Mouse (Mus musculus): ENCODE measurements around the gene Alox12.

Alox12 gene

DNA sequence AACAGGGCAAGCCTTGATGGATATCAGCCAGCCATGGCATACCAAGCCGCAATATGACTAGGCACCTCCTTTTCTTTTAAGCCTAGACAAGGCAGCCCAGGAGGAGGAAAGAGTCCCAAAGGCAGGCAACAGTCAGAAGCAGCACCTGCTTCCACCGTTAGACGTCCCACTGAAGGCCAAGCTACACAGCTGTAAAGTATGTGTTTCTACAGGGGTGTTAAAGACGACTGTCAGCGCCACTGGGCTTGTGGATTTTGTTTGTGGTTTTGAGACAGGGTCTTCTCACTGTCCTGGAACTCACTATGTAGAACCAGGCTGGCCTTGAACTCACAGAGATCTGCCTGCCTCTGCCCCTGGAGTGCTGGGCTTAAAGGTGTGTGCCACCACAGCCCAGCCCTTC is 30.5 kb upstream of the Alox12 start:
- Histone ChIP-seq H3K27me3 (ENCODE audit: insufficient read depth, low read length) (no peaks in the 10 kb centered on the region), H3K9me3 (ENCODE audit: low read length) (no peaks in the 10 kb centered on the region), H3K36me3 (ENCODE audit: insufficient read depth, low read length) (no peaks in the 10 kb centered on the region), H3K4me3 (replicated peaks; ENCODE audit: low read length) (no peak overlapping the region), H3K4me1 (replicated peaks; ENCODE audit: low read depth, low read length) (peaks cover 17% of the 10 kb centered on the region)
- no peak for TF ChIP-seq CTCF (conservative IDR thresholded peaks at IDR 0.05; ENCODE audit: low read length)

DNA sequence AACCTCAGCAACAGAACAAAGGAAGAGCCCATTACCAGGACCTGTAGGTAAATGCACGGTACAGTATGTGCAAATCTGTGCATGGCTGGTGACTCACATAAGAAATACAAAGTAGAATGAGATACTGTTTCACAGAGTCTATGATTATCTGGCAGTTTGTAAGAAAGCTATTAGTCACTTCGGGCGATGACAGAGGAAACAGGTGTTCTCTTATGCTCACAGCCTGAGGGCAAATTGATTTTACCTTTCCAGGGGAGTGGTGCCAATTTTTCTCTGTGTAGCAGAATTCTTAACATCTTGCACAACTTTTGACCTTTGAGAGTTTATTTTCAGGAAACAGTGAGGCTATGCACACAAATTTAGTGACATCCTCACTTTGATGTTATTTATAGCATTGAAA is 29.6 kb upstream of the Alox12 start:
- H3K4me1 ChIP-seq (replicated peaks; ENCODE audit: low read depth, low read length), result peaks cover 10% of the 10 kb centered on the region
- H3K27me3 ChIP-seq (ENCODE audit: insufficient read depth, low read length), result no peaks in the 10 kb centered on the region
- no peaks in the 10 kb centered on the region for H3K9me3 ChIP-seq (ENCODE audit: low read length)
- H3K36me3 ChIP-seq (ENCODE audit: insufficient read depth, low read length), result no peaks in the 10 kb centered on the region
- TF ChIP-seq CTCF (conservative IDR thresholded peaks at IDR 0.05; ENCODE audit: low read length) (no peak), NANOG (IDR thresholded peaks at IDR 0.05; ENCODE audit: borderline replicate concordance, low read length) (no peak), POU5F1 (IDR thresholded peaks at IDR 0.05; ENCODE audit: borderline replicate concordance, low read length) (no peak)
- no peak overlapping the region for H3K4me3 ChIP-seq (replicated peaks; ENCODE audit: low read length)

DNA sequence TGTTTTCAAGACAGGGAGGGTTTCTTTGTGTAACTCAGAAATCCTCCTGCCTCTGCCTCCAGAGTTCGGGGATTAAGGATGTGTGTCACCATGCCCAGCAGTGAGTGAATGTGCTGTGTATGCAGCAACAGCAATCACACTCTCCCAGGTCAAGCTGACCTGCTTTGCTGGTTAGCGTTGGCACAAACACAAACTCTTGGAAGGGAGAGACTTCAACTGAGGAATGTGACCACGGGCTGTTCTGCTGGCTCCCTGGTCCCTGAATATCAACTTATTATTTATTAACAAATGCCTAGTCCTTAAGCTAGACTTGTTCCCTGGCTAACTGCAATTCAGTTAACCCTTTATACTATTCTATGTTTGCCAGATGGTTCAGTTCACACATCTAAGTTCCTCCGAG is 28.5 kb upstream of the Alox12 start:
- H3K27me3 ChIP-seq (ENCODE audit: insufficient read depth, low read length), result no peaks in the 10 kb centered on the region
- 0 out of 2 replicates have a peak, but pooled peaks cover 4% of the 10 kb centered on the region for H3K4me1 ChIP-seq (replicated peaks; ENCODE audit: low read depth, low read length)

DNA sequence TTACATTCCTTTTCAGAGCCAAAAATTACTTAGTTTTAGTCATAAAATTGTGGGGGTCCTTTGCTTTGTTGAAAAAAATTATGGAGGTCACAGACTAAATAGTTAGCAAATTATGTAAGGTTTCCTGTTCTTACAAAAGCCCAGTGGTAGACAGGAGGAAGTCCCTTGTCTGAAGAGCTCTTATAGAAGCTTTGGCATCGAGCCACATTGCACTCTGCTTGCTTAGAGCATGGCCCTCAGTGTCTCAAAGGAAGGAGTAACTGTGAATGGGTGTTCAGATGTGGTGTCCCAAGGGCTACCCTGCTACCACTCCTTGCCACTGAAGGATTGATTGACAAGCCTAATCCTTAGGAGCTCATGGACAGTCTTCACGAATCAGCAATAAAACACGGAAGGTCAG is 25.3 kb upstream of the Alox12 start:
- no peak overlapping the region for H3K4me3 ChIP-seq (replicated peaks; ENCODE audit: low read length)
- 0 out of 2 replicates have a peak, but pooled peaks cover 4% of the 10 kb centered on the region for H3K4me1 ChIP-seq (replicated peaks; ENCODE audit: low read depth, low read length)
- no peaks in the 10 kb centered on the region for H3K27me3 ChIP-seq (ENCODE audit: insufficient read depth, low read length)
- no peaks in the 10 kb centered on the region for H3K36me3 ChIP-seq (ENCODE audit: insufficient read depth, low read length)
- no peaks in the 10 kb centered on the region for H3K9me3 ChIP-seq (ENCODE audit: low read length)
- no peak for TF ChIP-seq NANOG (IDR thresholded peaks at IDR 0.05; ENCODE audit: borderline replicate concordance, low read length)
- no peak for TF ChIP-seq POU5F1 (IDR thresholded peaks at IDR 0.05; ENCODE audit: borderline replicate concordance, low read length)
- TF ChIP-seq CTCF (conservative IDR thresholded peaks at IDR 0.05; ENCODE audit: low read length), result no peak

More for the DNA sequence above, 28.5 kb upstream of the Alox12 start:
- Histone ChIP-seq H3K4me3 (replicated peaks; ENCODE audit: low read length) (no peak overlapping the region), H3K36me3 (ENCODE audit: insufficient read depth, low read length) (no peaks in the 10 kb centered on the region), H3K9me3 (ENCODE audit: low read length) (no peaks in the 10 kb centered on the region)
- TF ChIP-seq NANOG (IDR thresholded peaks at IDR 0.05; ENCODE audit: borderline replicate concordance, low read length) (no peak), POU5F1 (IDR thresholded peaks at IDR 0.05; ENCODE audit: borderline replicate concordance, low read length) (no peak), CTCF (conservative IDR thresholded peaks at IDR 0.05; ENCODE audit: low read length) (no peak)

DNA sequence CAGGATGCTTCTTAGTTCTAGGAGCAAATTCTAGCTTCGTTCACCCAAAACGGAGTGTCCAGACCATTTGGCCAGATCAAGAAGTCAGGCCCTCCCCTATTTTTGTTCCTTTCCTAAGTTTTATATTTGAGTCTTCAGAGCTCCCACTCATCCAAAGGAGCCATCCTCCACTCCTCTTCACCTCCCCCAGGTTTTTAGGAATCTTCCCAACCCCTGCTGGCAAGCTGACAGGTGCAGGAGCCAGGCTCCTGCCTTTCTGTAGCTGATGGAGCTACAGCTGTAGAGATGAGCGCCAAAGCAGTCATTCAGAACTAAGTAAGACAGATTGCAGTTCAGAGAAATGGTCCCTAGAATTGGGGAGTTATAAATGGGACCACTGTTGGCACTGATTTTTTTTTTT is 23.8 kb upstream of the Alox12 start:
- no peaks in the 10 kb centered on the region for H3K36me3 ChIP-seq (ENCODE audit: insufficient read depth, low read length)
- peaks cover 4% of the 10 kb centered on the region for H3K4me1 ChIP-seq (replicated peaks; ENCODE audit: low read depth, low read length)
- TF ChIP-seq POU5F1 (IDR thresholded peaks at IDR 0.05; ENCODE audit: borderline replicate concordance, low read length), result no peak
- no peak for TF ChIP-seq CTCF (conservative IDR thresholded peaks at IDR 0.05; ENCODE audit: low read length)
- TF ChIP-seq NANOG (IDR thresholded peaks at IDR 0.05; ENCODE audit: borderline replicate concordance, low read length), result no peak
- no peak overlapping the region for H3K4me3 ChIP-seq (replicated peaks; ENCODE audit: low read length)
- no peaks in the 10 kb centered on the region for H3K27me3 ChIP-seq (ENCODE audit: insufficient read depth, low read length)
- H3K9me3 ChIP-seq (ENCODE audit: low read length), result no peaks in the 10 kb centered on the region

DNA sequence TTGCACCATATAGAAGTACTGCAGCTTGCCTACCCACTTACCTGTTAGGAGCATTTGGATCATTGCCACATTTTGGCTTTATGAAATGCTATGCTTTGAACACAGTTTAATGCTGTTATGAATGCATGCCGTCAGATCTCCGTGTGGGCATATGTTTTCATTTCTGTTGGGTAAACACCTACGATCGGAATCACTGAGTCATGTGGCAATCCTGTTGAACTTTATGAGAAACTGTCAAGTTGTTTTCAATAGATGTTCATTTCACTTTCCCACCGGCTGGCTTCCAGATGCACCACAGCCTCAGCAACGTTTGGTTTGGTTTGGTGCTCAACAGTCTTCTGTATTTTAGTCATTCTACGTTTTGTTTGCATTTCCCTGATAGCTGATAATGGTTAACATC is 16.5 kb upstream of the Alox12 start:
- Histone ChIP-seq H3K9me3 (ENCODE audit: low read length) (no peaks in the 10 kb centered on the region), H3K4me3 (replicated peaks; ENCODE audit: low read length) (no peak overlapping the region), H3K4me1 (replicated peaks; ENCODE audit: low read depth, low read length) (peaks cover 6% of the 10 kb centered on the region), H3K27me3 (ENCODE audit: insufficient read depth, low read length) (no peaks in the 10 kb centered on the region; the same call in 1 of the 2 replicates), H3K36me3 (ENCODE audit: insufficient read depth, low read length) (no peaks in the 10 kb centered on the region)
- TF ChIP-seq NANOG (IDR thresholded peaks at IDR 0.05; ENCODE audit: borderline replicate concordance, low read length), result no peak
- no peak for TF ChIP-seq POU5F1 (IDR thresholded peaks at IDR 0.05; ENCODE audit: borderline replicate concordance, low read length)
- no peak for TF ChIP-seq CTCF (conservative IDR thresholded peaks at IDR 0.05; ENCODE audit: low read length)

DNA sequence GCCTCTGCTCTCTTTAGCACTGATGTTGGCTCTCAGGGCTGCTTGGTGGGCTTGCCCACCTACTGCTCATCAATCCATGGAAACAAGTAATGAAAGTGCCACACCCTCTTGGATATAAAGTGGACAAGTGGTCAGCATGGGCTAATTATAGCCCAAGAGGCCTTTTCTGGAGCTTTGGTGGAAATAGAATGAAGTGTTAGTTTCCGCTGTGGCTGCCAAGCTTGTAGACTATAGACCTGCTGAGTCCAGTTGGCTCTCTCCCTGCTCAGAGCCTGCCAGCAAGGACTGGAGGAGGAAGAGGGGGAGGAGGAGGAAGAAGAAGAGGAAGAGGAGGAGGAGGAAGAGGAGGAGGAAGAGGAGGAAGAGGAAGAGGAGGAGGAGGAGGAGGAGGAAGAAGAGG is 11.3 kb upstream of the Alox12 start:
- H3K27me3 ChIP-seq (ENCODE audit: insufficient read depth, low read length), result no peaks in the 10 kb centered on the region; the same call in 1 of the 2 replicates
- H3K4me1 ChIP-seq (replicated peaks; ENCODE audit: low read depth, low read length), result no peaks in the 10 kb centered on the region
- no peak overlapping the region for H3K4me3 ChIP-seq (replicated peaks; ENCODE audit: low read length)
- no peaks in the 10 kb centered on the region for H3K36me3 ChIP-seq (ENCODE audit: insufficient read depth, low read length)
- TF ChIP-seq NANOG (IDR thresholded peaks at IDR 0.05; ENCODE audit: borderline replicate concordance, low read length) (no peak), CTCF (conservative IDR thresholded peaks at IDR 0.05; ENCODE audit: low read length) (no peak), POU5F1 (IDR thresholded peaks at IDR 0.05; ENCODE audit: borderline replicate concordance, low read length) (no peak)
- no peaks in the 10 kb centered on the region for H3K9me3 ChIP-seq (ENCODE audit: low read length)

DNA sequence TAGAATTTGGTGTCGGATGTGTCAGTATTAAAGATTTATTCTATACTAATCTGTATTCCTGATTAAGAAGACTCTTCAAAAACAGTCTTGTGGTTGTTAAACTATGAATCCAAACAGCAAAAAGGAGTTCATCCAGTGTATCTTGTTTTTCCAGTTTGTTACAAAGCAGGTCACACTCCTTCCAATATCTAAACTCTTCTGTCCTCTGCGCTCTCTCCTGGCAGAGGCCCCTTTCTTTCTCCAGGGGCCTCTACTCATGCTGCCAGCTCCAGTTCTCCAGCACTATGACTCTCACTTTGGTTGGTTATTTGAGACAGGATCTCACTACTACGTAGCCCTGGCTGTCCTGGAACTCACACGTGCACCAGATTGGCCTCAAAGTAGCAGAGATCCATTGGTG is 10.7 kb upstream of the Alox12 start:
- Histone ChIP-seq H3K4me1 (replicated peaks; ENCODE audit: low read depth, low read length) (no peaks in the 10 kb centered on the region), H3K9me3 (ENCODE audit: low read length) (no peaks in the 10 kb centered on the region), H3K36me3 (ENCODE audit: insufficient read depth, low read length) (no peaks in the 10 kb centered on the region), H3K4me3 (replicated peaks; ENCODE audit: low read length) (no peak overlapping the region), H3K27me3 (ENCODE audit: insufficient read depth, low read length) (no peaks in the 10 kb centered on the region; the same call in 1 of the 2 replicates)
- TF ChIP-seq CTCF (conservative IDR thresholded peaks at IDR 0.05; ENCODE audit: low read length) (no peak), POU5F1 (IDR thresholded peaks at IDR 0.05; ENCODE audit: borderline replicate concordance, low read length) (no peak), NANOG (IDR thresholded peaks at IDR 0.05; ENCODE audit: borderline replicate concordance, low read length) (no peak)

DNA sequence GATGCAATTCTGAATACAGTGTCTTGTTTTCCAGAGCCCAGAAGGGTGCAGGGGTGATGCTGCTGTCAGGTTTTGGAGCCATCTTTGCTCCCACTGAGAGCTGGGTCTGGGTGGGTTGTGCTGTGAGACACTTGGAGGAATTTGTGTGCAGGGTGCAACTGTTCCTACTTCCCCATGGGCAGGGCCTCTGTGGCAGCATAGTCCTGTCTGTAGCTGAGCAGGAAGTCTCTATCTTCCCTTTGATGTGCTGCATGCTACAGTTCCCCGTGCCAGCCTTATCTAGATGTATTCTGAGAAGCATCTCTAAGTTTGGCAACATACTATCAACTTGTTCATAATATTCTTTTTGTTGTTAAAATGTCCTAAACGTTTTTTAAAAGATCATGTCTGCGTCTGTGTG is 10.1 kb upstream of the Alox12 start:
- Histone ChIP-seq H3K4me1 (replicated peaks; ENCODE audit: low read depth, low read length) (no peaks in the 10 kb centered on the region), H3K9me3 (ENCODE audit: low read length) (no peaks in the 10 kb centered on the region), H3K27me3 (ENCODE audit: insufficient read depth, low read length) (no peaks in the 10 kb centered on the region; the same call in 1 of the 2 replicates), H3K36me3 (ENCODE audit: insufficient read depth, low read length) (no peaks in the 10 kb centered on the region), H3K4me3 (replicated peaks; ENCODE audit: low read length) (no peak overlapping the region)
- TF ChIP-seq NANOG (IDR thresholded peaks at IDR 0.05; ENCODE audit: borderline replicate concordance, low read length), result no peak
- no peak for TF ChIP-seq CTCF (conservative IDR thresholded peaks at IDR 0.05; ENCODE audit: low read length)
- no peak for TF ChIP-seq POU5F1 (IDR thresholded peaks at IDR 0.05; ENCODE audit: borderline replicate concordance, low read length)

All from E14TG2a.4 (cell line).